Mouse (Mus musculus) limb, embryonic 15.5 days (tissue): Measurements from ENCODE around the gene Klc2. TPM values are rescaled to one million over a fixed set of nuclear protein-coding genes. Genes with fewer than 3 reads are reported as not detected.

Source experiments
- ATAC-seq: fragments of 200-750 bp; cut with Nextera tagmentation; 2 replicates; pipeline ENCODE4 v1.8.0; 2017; ENCODE audit warnings: low read depth, moderate TSS enrichment; ENCODE audit not compliant: insufficient number of reproducible peaks, low FRiP score, low TSS enrichment
- H3K27ac ChIP-seq: fragments of 300-500 bp; sonication (generic); 2 replicates; pipeline ENCODE4 v1.5.1; 2015; ENCODE audit warnings: moderate library complexity, mild to moderate bottlenecking, inconsistent platforms
- H3K27me3 ChIP-seq: fragments of 300-500 bp; sonication (generic); 2 replicates; pipeline ENCODE4 v1.6.1; 2015; ENCODE audit warnings: inconsistent platforms
- H3K36me3 ChIP-seq: fragments of 300-500 bp; sonication (generic); 2 replicates; pipeline ENCODE4 v1.6.1; 2015; ENCODE audit warnings: inconsistent platforms
- H3K4me1 ChIP-seq: fragments of 300-500 bp; sonication (generic); 2 replicates; pipeline ENCODE4 v1.6.1; 2015; ENCODE audit warnings: inconsistent platforms
- H3K4me2 ChIP-seq: fragments of 300-500 bp; sonication (generic); 2 replicates; pipeline ENCODE4 v1.6.1; 2015; ENCODE audit warnings: mild to moderate bottlenecking, inconsistent platforms
- H3K4me3 ChIP-seq: fragments of 300-500 bp; sonication (generic); 2 replicates; pipeline ENCODE4 v1.5.1; 2015; ENCODE audit warnings: mild to moderate bottlenecking, inconsistent platforms
- H3K9ac ChIP-seq: fragments of 300-500 bp; sonication (generic); 2 replicates; pipeline ENCODE4 v1.6.1; 2015; ENCODE audit warnings: inconsistent platforms
- H3K9me3 ChIP-seq: fragments of 300-500 bp; sonication (generic); 2 replicates; pipeline ENCODE4 v1.6.1; 2016; ENCODE audit warnings: inconsistent platforms
- WGBS: fragments of 180-500 bp; shearing (Covaris S2); methylation state at CpG from one replicate; pipeline ENCODE4 v1.1.7; 2015; 5-methylcytosine and 5-hydroxymethylcytosine counted together
- polyA plus RNA-seq: library from polyadenylated mRNA; unstranded; fragments of >200 nt; fragmentation: Nextera tagmentation; extraction: Ambion mirVana; gene quantifications from 2 replicates; pipeline ENCODE4 v1.2.1, GENCODE M21; 2015

Klc2 gene
- polyA plus RNA-seq, 1 experiment from 2014 or later = 16.9 TPM

GRCm38 (mm10) chr19:5084834-5085144 is 33.6 kb downstream of the Klc2 start:
- peak overlapping the region; percentile 45 for H3K4me3 ChIP-seq
- no peak overlapping the region for H3K27ac ChIP-seq
- H3K27me3 ChIP-seq = peaks cover 69% of the 10 kb centered on the region
- no peak for ATAC-seq
- no peaks in the 10 kb centered on the region for H3K9me3 ChIP-seq
- peaks cover 29% of the 10 kb centered on the region for H3K4me1 ChIP-seq
- H3K9ac ChIP-seq = no peak overlapping the region
- peak overlapping the region; percentile 77 for H3K4me2 ChIP-seq
- H3K36me3 ChIP-seq = no peaks in the 10 kb centered on the region; the same call in 1 of the 2 replicates
- 6% methylated on average over 15 of the region's 15 CpGs for WGBS

DNA sequence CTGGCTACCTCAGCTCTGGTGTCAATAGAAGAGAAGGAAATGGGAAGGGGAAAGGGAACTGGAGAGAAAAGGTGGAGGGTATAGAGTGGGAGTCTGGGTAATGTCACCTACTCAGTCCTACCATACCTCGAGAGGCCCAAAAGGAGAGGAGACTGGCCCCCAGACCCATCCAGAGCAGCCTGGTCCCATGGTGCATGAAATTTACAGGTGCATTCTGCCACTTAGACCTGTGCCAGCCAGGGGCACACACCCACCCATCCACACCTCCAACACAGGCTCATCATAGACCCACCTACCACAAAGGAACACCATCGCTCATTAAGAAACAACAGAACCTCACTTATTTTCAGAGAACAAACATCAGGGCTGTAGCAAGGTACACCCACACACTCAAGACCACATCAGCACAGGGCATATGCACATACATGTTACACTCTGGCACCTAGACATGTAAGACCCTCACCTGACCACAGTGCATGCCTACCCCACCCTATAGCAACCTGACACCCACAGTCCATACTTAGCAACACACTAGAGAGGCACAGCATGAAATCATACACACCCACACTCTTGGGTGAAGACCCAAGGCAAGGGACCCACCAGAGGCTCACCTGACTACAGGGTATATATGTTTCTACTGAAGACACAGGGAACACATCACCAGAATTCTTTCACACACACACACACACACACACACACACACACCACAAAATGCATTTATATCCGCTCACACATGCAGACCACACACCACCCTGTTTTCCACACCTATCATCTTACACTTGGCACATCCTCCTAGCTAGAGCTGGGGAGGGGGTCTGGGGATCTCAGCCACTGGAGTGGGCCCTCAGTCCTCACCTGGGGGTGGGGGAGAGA is 34.2 kb downstream of the Klc2 start:
- peak overlapping the region; percentile 45; the same call in 1 of the 2 replicates for H3K4me3 ChIP-seq
- WGBS = 59% methylated on average over 3 of the region's 3 CpGs

GRCm38 (mm10) chr19:5082596-5082995 is 35.8 kb downstream of the Klc2 start:
- Histone ChIP-seq H3K36me3 (no peaks in the 10 kb centered on the region), H3K4me3 (no peak overlapping the region), H3K9ac (no peak overlapping the region), H3K27ac (no peak overlapping the region), H3K27me3 (peaks cover 70% of the 10 kb centered on the region), H3K4me1 (peaks cover 17% of the 10 kb centered on the region), H3K4me2 (no peak overlapping the region), H3K9me3 (no peaks in the 10 kb centered on the region)
- ATAC-seq = no peak
- 67% methylated on average over 24 of the region's 24 CpGs for WGBS

More for the DNA sequence above, 34.2 kb downstream of the Klc2 start:
- no peaks in the 10 kb centered on the region for H3K36me3 ChIP-seq
- H3K27ac ChIP-seq = no peak overlapping the region
- peaks cover 23% of the 10 kb centered on the region for H3K4me1 ChIP-seq
- no peak overlapping the region for H3K9ac ChIP-seq
- H3K27me3 ChIP-seq = peaks cover 70% of the 10 kb centered on the region
- H3K9me3 ChIP-seq = no peaks in the 10 kb centered on the region
- ATAC-seq = no peak
- 0 out of 2 replicates have a peak overlapping the region, but pooled peaks have one; percentile 77 for H3K4me2 ChIP-seq

DNA sequence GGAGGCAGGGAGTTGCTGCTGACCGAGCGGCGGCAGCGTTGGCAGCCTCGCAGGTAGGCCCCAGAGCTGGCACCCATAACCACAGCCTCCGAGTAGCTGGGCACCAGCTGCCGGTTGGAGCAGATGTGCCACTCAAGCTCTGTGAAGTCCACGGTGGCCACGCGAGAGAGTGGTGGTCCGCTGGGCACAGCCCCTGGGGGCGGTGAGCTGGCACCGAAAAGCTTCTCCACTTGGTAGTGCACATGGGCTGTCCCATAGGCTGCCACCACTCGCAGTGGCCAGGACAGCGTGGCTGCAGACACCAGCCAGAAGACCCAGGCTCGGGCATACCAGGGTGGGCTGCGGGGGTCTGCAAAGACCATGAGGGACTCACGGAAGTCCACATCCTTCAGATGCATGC is 36.4 kb downstream of the Klc2 start:
- no peak overlapping the region for H3K9ac ChIP-seq
- H3K4me3 ChIP-seq = no peak overlapping the region
- peaks cover 13% of the 10 kb centered on the region for H3K4me1 ChIP-seq
- peaks cover 70% of the 10 kb centered on the region for H3K27me3 ChIP-seq
- no peak for ATAC-seq
- 58% methylated on average over 18 of the region's 18 CpGs for WGBS
- no peaks in the 10 kb centered on the region for H3K36me3 ChIP-seq
- H3K27ac ChIP-seq = no peak overlapping the region
- H3K9me3 ChIP-seq = no peaks in the 10 kb centered on the region
- no peak overlapping the region for H3K4me2 ChIP-seq

- H3K27me3 ChIP-seq = peaks cover 46% of the 10 kb centered on the region
- H3K4me2 ChIP-seq = no peak overlapping the region
- H3K9ac ChIP-seq = no peak overlapping the region
- no peak for ATAC-seq
- WGBS = 97% methylated on average over 1 of the region's 1 CpGs
- no peaks in the 10 kb centered on the region for H3K9me3 ChIP-seq
- no peaks in the 10 kb centered on the region for H3K4me1 ChIP-seq
- H3K27ac ChIP-seq = no peak overlapping the region
- no peak overlapping the region for H3K4me3 ChIP-seq
- H3K36me3 ChIP-seq = no peaks in the 10 kb centered on the region
These were observed 39.1 kb downstream of the Klc2 start for GRCm38 (mm10) chr19:5079279-5079678.

DNA sequence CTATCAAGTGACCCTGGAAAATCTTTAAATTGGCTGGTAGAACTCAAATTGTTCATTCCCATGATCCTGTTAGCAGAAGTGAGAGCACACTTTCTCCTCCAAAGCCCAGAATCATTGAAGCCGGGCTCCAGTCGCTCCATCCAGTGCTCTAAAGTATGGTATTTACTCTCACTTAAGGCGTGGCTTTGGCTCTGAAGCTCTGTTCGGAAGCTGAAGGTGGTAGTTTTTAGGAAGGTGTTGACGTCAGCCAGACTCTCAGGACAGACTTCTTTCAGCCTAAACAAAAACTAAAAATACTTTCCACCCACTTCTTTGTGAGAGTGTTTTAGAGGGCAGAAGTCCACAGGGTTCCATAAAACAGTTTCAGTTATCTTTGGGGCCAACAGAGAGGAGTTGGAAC is 44.8 kb downstream of the Klc2 start:
- H3K4me2 ChIP-seq = 0 out of 2 replicates have a peak overlapping the region, but pooled peaks have one; percentile 91
- H3K9me3 ChIP-seq = no peaks in the 10 kb centered on the region
- H3K4me1 ChIP-seq = peaks cover 46% of the 10 kb centered on the region
- 33% methylated on average over 5 of the region's 5 CpGs for WGBS
- H3K4me3 ChIP-seq = no peak overlapping the region
- no peak overlapping the region for H3K9ac ChIP-seq
- H3K36me3 ChIP-seq = no peaks in the 10 kb centered on the region
- 0 out of 2 replicates have a peak, but pooled peaks cover 3% of the 10 kb centered on the region for H3K27me3 ChIP-seq
- no peak for ATAC-seq
- H3K27ac ChIP-seq = peak overlapping the region; percentile 63

GRCm38 (mm10) chr19:5073028-5073427 is 45.3 kb downstream of the Klc2 start:
- peaks cover 5% of the 10 kb centered on the region; the same call in 1 of the 2 replicates for H3K27me3 ChIP-seq
- H3K27ac ChIP-seq = peak overlapping the region; percentile 96
- H3K9ac ChIP-seq = no peak overlapping the region
- no peaks in the 10 kb centered on the region for H3K36me3 ChIP-seq
- ATAC-seq = peak; percentile 19; the same call in 1 of the 2 replicates
- peaks cover 50% of the 10 kb centered on the region for H3K4me1 ChIP-seq
- H3K4me3 ChIP-seq = peak overlapping the region; percentile 67
- peak overlapping the region; percentile 91 for H3K4me2 ChIP-seq
- WGBS = under 1% methylated on average over 15 of the region's 15 CpGs
- H3K9me3 ChIP-seq = no peaks in the 10 kb centered on the region

DNA sequence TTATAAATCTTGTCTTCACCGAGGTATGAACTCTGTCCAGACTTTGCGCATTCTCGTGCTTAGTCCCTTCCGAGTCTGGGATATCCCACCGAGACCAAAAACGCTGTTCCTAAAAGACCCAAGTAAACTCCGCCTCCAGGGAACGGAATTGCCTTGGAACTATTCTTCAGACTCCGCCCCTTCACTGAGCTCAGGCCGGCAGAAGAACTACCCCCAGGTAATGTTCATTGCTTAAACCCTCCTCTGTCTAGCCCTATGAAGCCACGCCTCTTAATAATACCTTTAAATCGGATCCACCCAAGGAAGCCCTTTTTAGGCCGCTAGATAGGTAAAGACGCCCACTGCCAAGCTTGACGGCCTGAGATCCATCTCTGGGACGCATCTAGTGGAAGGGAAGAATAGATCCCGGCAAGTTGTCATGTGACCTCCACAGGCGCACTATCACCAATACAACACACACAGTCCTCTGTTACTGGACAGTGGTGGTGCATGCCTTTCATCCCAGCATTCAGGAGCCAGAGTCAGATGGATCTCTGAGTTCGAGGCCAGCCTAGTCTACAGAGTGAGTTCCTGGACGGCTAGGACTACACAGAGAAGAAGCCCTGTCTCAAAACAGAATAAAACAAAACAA is 45.9 kb downstream of the Klc2 start:
- no peaks in the 10 kb centered on the region for H3K36me3 ChIP-seq
- H3K9ac ChIP-seq = no peak overlapping the region
- H3K4me1 ChIP-seq = peaks cover 56% of the 10 kb centered on the region
- ATAC-seq = no peak
- peak overlapping the region; percentile 67 for H3K4me3 ChIP-seq
- peak overlapping the region; percentile 91 for H3K4me2 ChIP-seq
- H3K9me3 ChIP-seq = no peaks in the 10 kb centered on the region
- WGBS = 2% methylated on average over 20 of the region's 20 CpGs
- H3K27ac ChIP-seq = peak overlapping the region; percentile 96
- H3K27me3 ChIP-seq = peaks cover 6% of the 10 kb centered on the region; the same call in 1 of the 2 replicates

DNA sequence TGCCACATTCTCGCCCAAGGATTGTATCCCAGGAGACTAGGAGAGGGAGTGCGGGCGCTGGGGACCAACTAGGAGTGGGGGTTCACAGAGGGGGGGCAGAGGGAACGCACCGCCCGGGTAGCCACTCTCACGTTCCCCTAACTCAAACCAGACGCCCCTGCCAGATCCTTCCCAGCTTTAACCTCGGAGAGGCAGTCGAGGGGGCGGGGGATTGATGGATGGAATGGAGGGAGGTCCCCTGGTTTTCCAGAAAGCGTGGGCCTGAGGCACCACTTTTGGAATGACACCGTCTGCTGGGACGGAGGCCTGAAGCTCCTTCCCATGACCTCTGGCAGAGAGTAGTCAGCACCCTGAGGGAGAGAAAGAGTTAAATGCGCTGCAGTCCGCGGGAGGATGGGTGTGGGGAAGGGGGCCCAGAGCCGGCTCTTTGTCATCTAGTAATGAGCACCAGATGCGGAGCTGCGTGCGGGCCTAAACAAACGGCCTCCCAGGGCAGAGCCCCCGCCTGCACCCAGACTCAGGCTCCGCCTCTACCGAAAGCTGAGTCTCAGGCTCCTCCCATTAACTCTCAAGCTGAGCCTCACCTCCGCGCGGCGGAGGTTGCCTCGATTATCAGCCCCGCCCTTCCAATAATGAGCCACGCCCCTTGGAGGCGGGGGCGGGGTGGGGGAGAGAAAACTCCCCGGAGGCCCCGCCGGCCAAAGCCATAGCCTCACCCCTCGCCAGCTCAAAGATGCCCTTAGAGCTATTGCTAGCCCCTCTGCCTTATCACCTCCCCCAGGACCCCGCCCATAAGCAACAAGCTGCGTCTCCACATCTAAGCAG is 46.6 kb downstream of the Klc2 start:
- H3K4me1 ChIP-seq = peaks cover 63% of the 10 kb centered on the region
- H3K36me3 ChIP-seq = no peaks in the 10 kb centered on the region
- peak overlapping the region; percentile 91 for H3K4me2 ChIP-seq
- no peaks in the 10 kb centered on the region for H3K9me3 ChIP-seq
- peaks cover 6% of the 10 kb centered on the region; the same call in 1 of the 2 replicates for H3K27me3 ChIP-seq
- under 1% methylated on average over 40 of the region's 40 CpGs for WGBS
- peak overlapping the region; percentile 67 for H3K4me3 ChIP-seq
- peak overlapping the region; percentile 96 for H3K27ac ChIP-seq
- H3K9ac ChIP-seq = peak overlapping the region; percentile 28; the same call in 1 of the 2 replicates
- peak; percentile 86 for ATAC-seq

DNA sequence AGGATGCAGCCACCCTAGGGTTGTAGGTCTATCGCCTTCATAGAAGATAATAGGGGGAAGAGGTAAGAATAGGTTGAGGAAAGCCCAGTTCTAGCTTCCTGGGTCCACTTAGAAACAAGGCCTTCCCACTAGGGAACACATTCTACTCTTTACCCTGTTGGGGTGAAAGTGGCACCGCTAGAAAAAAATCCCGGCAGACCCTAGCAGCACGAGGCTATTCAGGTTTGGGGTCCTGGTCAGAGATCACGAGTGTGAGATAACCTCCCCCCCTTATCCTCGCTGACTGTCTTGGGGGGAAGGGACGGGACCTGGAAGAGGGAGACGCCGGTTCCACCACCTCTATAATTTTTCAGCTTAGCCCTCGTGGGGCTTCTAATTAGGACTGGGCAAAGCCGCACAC is 47.3 kb downstream of the Klc2 start:
- no peak for ATAC-seq
- peaks cover 64% of the 10 kb centered on the region for H3K4me1 ChIP-seq
- 8% methylated on average over 11 of the region's 11 CpGs for WGBS

GRCm38 (mm10) chr19:5069978-5070377 is 48.4 kb downstream of the Klc2 start:
- peak overlapping the region; percentile 67 for H3K4me3 ChIP-seq
- peaks cover 71% of the 10 kb centered on the region for H3K4me1 ChIP-seq
- no peak for ATAC-seq
- H3K9ac ChIP-seq = 0 out of 2 replicates have a peak overlapping the region, but pooled peaks have one; percentile 20
- H3K27ac ChIP-seq = peak overlapping the region; percentile 96
- H3K9me3 ChIP-seq = no peaks in the 10 kb centered on the region
- no peaks in the 10 kb centered on the region for H3K36me3 ChIP-seq
- peak overlapping the region; percentile 91 for H3K4me2 ChIP-seq
- H3K27me3 ChIP-seq = peaks cover 6% of the 10 kb centered on the region; the same call in 1 of the 2 replicates
- 71% methylated on average over 7 of the region's 7 CpGs for WGBS

More for the DNA sequence above, 47.3 kb downstream of the Klc2 start:
- Histone ChIP-seq H3K27me3 (peaks cover 6% of the 10 kb centered on the region; the same call in 1 of the 2 replicates), H3K27ac (peak overlapping the region; percentile 96), H3K4me3 (peak overlapping the region; percentile 67), H3K9ac (peak overlapping the region; percentile 28; the same call in 1 of the 2 replicates), H3K9me3 (no peaks in the 10 kb centered on the region), H3K4me2 (peak overlapping the region; percentile 91), H3K36me3 (no peaks in the 10 kb centered on the region)
